Mouse (Mus musculus): ENCODE measurements around the gene Eif3d.

DNA sequence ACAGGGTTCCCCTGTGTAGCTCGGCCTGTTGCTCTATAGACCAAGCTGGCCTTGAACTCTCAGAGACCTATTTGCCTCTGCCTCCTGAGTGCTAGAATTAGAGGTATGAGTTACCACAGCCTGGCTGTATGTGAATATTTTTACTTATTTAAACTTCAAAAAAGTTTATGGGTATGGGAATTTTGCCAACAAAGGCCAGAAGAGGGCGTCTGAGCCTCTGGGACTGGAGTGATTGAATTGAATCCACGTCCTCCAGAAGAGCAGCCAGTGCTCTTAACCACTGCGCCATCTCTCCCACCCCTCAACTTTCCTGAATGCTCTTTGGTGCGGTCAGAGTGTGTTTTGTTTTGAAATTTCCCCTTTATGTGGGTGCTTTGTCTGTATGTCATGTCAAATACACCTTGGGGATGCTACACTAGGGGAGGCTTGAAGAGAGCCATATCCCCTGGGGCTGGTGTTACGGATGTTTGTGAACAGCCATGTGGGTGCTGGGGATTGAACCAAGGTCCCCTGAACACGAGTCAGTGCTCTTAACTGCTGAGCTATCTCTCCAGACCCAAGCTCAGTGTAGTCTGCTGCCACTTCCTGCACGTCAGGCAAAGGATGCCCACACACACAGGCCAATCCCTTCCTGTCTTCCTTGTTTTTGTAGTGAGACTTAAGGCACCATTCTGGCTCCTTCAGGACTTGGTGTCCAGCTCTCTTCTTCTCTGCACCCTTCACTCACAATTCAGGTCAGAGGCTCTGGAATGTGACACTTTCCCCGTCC lies 47.2 kb downstream of the Eif3d start:
- TF ChIP-seq CTCF (IDR thresholded peaks at IDR 0.05; ENCODE audit: extremely low read depth, insufficient read depth, insufficient read length, insufficient replicate concordance) (no peak), POLR2A (IDR thresholded peaks at IDR 0.05; ENCODE audit: low read depth, low read length) (no peak)
